Mouse (Mus musculus) liver, embryonic 12.5 days (tissue): Measurements from ENCODE around the gene Cox19. TPM values are rescaled to one million over a fixed set of nuclear protein-coding genes. Genes with fewer than 3 reads are reported as not detected.
"Not testable (repeated sequence)": the region's sequence is repeated elsewhere in the genome, so short reads cannot be mapped to it uniquely, and the experiment has no call there.

ENCODE experiments used
- ATAC-seq: fragments of 200-750 bp; cut with Nextera tagmentation; 2 replicates; pipeline ENCODE4 v1.8.0; 2017; ENCODE audit warnings: moderate number of reproducible peaks, mild to moderate bottlenecking, moderate library complexity
- H3K27ac ChIP-seq: fragments of 300-500 bp; sonication (generic); 2 replicates; pipeline ENCODE4 v1.5.1; 2016; ENCODE audit warnings: mild to moderate bottlenecking
- H3K27me3 ChIP-seq: fragments of 300-500 bp; sonication (generic); replicated peaks from 2 replicates; pipeline ENCODE4 v1.6.1; 2016; ENCODE audit warnings: mild to moderate bottlenecking, moderate library complexity
- H3K36me3 ChIP-seq: fragments of 300-500 bp; sonication (generic); 2 replicates; pipeline ENCODE4 v1.6.1; 2016; ENCODE audit warnings: mild to moderate bottlenecking, moderate library complexity
- H3K4me1 ChIP-seq: fragments of 300-500 bp; sonication (generic); 2 replicates; pipeline ENCODE4 v1.6.1; 2016
- H3K4me2 ChIP-seq: fragments of 300-500 bp; sonication (generic); 2 replicates; pipeline ENCODE4 v1.6.1; 2016; ENCODE audit warnings: mild to moderate bottlenecking, moderate library complexity
- H3K4me3 ChIP-seq: fragments of 300-500 bp; sonication (generic); 2 replicates; pipeline ENCODE4 v1.5.1; 2016; ENCODE audit warnings: mild to moderate bottlenecking, moderate library complexity
- H3K9ac ChIP-seq: fragments of 300-500 bp; sonication (generic); 2 replicates; pipeline ENCODE4 v1.6.1; 2016; ENCODE audit warnings: mild to moderate bottlenecking, moderate library complexity
- H3K9me3 ChIP-seq: fragments of 300-500 bp; sonication (generic); replicated peaks from 2 replicates; pipeline ENCODE4 v1.6.1; 2016; ENCODE audit warnings: mild to moderate bottlenecking, moderate library complexity
- WGBS: fragments of 180-500 bp; shearing (Covaris S2); methylation state at CpG from one replicate; pipeline ENCODE4 v1.1.7; 2016; ENCODE audit not compliant: insufficient replicate concordance; 5-methylcytosine and 5-hydroxymethylcytosine counted together
- polyA plus RNA-seq: library from polyadenylated mRNA; unstranded; fragments of >200 nt; fragmentation: Nextera tagmentation; extraction: Ambion mirVana; gene quantifications from 2 replicates; pipeline ENCODE4 v1.2.1, GENCODE M21; 2016

The Cox19 gene
- polyA plus RNA-seq, 1 experiment from 2014 or later: 73.8 TPM

DNA sequence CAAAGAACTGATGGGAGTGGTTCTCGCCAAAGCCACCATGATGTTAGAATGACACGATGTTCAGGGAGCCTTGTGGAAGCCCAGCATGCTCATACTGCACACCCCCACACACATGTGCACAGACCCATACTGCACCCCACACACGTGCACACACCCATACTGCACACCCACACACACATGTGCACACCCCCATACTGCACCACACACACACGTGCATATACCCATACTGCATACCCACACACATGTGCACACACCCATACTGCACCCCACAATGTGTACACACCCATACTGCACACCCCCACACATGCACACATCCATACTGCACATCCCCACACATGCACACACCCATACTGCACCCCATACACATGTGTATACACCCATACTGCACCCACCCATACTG, 15.6 kb downstream of the Cox19 start:
- Histone ChIP-seq H3K4me3 (no peak overlapping the region), H3K27me3 (no peaks in the 10 kb centered on the region), H3K36me3 (peaks cover 57% of the 10 kb centered on the region), H3K9ac (no peak overlapping the region), H3K9me3 (no peaks in the 10 kb centered on the region), H3K4me2 (no peak overlapping the region), H3K27ac (no peak overlapping the region), H3K4me1 (peaks cover 21% of the 10 kb centered on the region)
- 0 out of 2 replicates have a peak, but pooled peaks have one; percentile 10 for ATAC-seq
- WGBS: 83% methylated on average over 4 of the region's 4 CpGs

DNA sequence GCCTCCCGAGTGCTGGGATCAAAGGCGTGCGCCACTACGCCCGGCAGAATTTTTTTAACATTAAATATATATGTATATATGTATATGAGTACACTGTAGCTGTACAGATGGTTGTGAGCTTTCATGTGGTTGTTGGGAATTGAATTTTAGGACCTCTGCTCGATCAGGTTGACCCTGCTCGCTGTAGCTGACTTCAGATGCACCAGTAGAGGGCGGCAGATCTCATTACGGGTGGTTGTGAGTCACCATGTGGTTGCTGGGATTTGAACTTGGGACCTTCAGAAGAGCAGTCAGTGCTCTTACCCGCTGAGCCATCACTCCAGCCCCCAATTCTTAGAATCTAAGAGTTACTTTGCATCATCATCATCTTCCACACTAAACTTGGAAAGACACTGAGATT, 16.8 kb downstream of the Cox19 start:
- not testable (repeated sequence) for H3K27ac ChIP-seq, H3K9me3 ChIP-seq, ATAC-seq, H3K4me3 ChIP-seq, H3K27me3 ChIP-seq, H3K9ac ChIP-seq, H3K4me2 ChIP-seq
- WGBS: 81% methylated on average over 10 of the region's 10 CpGs
- Histone ChIP-seq H3K36me3 (peaks cover 45% of the 10 kb centered on the region), H3K4me1 (peaks cover 20% of the 10 kb centered on the region)

DNA sequence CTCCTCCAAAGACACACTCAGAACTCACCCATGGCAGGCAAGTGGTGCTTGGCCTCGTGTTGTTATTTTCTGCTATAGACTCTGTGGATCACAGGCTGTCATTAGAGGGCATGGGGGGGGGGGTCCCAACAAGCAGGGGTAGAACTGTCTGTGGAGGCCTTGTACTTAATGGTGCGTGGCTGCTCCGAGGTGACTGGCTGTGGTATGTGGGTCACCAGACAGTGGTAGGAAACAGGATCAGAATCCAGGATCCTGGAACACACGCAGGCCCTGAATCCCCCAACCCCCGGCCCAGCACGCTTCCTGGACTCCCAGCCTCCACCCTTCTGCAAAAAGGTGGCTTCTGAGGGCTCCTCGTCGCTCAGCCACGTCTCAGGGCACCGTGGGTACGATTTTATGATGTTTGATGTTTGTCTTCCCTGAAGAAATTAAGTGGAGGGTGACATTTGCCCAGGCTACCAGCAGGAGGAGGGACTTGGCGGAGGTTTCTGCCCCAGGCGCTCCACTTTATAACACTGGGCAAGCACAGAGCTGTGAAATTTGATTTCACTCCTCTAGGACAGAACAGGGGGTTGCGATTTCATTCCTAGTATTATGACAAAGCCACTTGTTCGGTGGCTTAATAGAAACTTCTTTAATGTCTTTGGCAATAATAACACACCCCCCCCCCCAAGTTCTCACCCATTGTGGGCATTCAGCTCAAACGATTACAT, 17.8 kb downstream of the Cox19 start:
- Histone ChIP-seq H3K4me3 (no peak overlapping the region), H3K4me2 (no peak overlapping the region), H3K27me3 (no peaks in the 10 kb centered on the region), H3K27ac (no peak overlapping the region), H3K4me1 (peaks cover 16% of the 10 kb centered on the region), H3K9ac (no peak overlapping the region), H3K36me3 (peaks cover 35% of the 10 kb centered on the region), H3K9me3 (no peaks in the 10 kb centered on the region)
- no peak for ATAC-seq
- WGBS: 83% methylated on average over 16 of the region's 16 CpGs

DNA sequence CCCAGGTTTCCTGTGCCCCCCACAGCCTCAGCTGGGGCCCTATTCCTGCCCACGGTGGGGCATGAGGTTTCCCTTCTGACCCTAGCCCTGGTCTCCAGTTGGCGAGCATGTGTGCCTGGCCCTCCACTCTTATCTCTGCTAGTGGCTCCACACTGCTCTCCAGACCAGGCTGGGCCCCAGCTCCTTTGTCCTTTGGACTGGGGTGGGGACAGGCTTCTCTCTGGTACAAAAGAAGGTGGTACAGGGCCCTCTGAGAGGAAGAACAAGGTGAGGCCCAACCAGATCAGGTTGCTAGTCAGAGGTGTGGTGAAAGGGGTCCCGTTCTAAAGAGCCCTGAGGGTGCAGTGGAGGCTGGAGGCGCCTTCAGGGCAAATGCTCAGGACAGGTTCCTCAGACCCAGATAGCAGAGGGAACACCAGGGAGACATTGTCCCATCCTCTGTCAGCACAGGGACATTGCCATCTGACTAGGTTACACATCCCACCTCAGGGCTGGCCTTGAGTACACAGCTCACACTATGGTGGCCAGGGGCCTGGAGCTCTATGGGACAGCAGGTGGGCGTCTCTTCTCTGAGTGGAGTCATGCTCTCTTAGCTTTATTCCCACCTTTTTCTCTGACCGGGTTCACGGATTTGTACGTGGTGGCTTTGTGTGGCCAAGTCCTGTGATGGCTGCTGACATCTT, 18.5 kb downstream of the Cox19 start:
- Histone ChIP-seq H3K27me3 (no peaks in the 10 kb centered on the region), H3K9ac (peak overlapping the region; percentile 3; the same call in 1 of the 2 replicates), H3K4me2 (no peak overlapping the region), H3K4me1 (peaks cover 17% of the 10 kb centered on the region), H3K36me3 (peaks cover 28% of the 10 kb centered on the region), H3K27ac (peak overlapping the region; percentile 57), H3K9me3 (no peaks in the 10 kb centered on the region), H3K4me3 (no peak overlapping the region)
- 66% methylated on average over 8 of the region's 8 CpGs for WGBS
- ATAC-seq: 0 out of 2 replicates have a peak, but pooled peaks have one; percentile 45

DNA sequence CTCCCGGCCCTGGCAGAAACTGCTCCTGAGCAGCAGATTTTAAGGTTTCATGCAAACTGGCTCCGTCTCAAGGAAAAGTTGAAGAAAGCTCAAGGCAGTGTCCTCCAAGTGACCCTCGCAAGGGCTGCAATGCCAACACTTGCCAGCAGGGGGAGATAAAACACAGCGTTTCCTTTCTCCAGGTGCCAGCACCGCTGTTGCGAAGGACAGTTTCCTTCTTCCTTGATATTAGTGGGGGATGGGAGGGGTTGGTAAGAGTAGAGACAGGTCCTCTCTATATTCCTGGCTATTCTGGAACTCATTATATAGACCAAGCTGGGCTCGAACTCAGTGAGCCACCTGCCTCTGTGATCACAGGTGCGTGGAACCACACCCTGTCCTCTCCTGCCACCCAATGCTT, 19.5 kb downstream of the Cox19 start:
- WGBS: 19% methylated on average over 8 of the region's 8 CpGs
- H3K27me3 ChIP-seq: 0 out of 2 replicates have a peak, but pooled peaks cover 3% of the 10 kb centered on the region
- no peak overlapping the region for H3K27ac ChIP-seq
- peaks cover 26% of the 10 kb centered on the region for H3K4me1 ChIP-seq
- H3K36me3 ChIP-seq: peaks cover 18% of the 10 kb centered on the region
- no peak overlapping the region for H3K9ac ChIP-seq
- H3K4me3 ChIP-seq: no peak overlapping the region
- H3K9me3 ChIP-seq: no peaks in the 10 kb centered on the region
- ATAC-seq: no peak
- H3K4me2 ChIP-seq: no peak overlapping the region

DNA sequence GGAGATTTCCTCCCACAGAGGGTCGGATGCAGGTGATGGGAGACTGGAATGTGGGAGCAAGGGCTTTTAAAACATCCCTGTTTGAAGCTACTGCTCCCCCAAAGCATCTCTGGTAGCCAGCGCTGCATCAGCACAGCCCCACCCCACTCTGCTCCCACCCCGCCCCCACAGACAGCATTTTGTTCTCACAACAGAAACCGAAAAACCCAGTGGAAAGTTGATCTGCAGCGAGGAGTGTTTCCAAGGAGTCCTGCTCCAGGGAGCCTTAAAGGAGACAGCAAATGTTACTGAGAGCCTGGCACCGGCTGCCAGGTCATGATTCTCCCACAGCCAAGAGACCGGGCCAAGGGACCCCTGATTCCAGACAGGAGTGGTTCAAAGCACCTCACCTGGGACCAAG, 20.5 kb downstream of the Cox19 start:
- ATAC-seq: no peak
- 68% methylated on average over 7 of the region's 7 CpGs for WGBS
- Histone ChIP-seq H3K36me3 (peaks cover 10% of the 10 kb centered on the region; the same call in 1 of the 2 replicates), H3K4me3 (no peak overlapping the region), H3K27ac (no peak overlapping the region), H3K4me2 (no peak overlapping the region), H3K4me1 (peaks cover 30% of the 10 kb centered on the region), H3K9me3 (no peaks in the 10 kb centered on the region), H3K27me3 (peaks cover 5% of the 10 kb centered on the region), H3K9ac (no peak overlapping the region)

DNA sequence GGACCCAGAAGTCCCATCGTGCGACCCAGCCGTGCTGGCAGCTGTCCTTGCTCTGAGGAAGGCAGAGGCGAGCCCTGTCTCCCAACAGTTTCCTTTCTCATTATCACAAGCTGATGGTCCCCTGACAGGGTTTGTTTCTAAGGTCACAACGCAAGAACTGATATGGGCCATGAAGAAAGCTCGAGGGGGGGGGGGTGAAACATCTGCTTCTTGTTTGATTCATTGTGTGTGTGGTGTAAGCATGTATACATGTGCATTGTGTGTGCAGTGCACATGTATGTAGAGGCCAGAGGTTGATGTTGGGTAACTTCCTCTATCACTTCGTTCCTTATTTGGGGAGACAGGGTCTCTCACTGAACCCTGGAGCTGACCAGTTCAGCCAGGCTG, 23.6 kb downstream of the Cox19 start:
- Histone ChIP-seq H3K4me3 (no peak overlapping the region), H3K9ac (no peak overlapping the region), H3K4me2 (no peak overlapping the region), H3K36me3 (no peaks in the 10 kb centered on the region), H3K27me3 (peaks cover 34% of the 10 kb centered on the region), H3K9me3 (no peaks in the 10 kb centered on the region), H3K4me1 (peaks cover 48% of the 10 kb centered on the region), H3K27ac (peak overlapping the region; percentile 23)
- ATAC-seq: no peak
- 24% methylated on average over 7 of the region's 7 CpGs for WGBS

DNA sequence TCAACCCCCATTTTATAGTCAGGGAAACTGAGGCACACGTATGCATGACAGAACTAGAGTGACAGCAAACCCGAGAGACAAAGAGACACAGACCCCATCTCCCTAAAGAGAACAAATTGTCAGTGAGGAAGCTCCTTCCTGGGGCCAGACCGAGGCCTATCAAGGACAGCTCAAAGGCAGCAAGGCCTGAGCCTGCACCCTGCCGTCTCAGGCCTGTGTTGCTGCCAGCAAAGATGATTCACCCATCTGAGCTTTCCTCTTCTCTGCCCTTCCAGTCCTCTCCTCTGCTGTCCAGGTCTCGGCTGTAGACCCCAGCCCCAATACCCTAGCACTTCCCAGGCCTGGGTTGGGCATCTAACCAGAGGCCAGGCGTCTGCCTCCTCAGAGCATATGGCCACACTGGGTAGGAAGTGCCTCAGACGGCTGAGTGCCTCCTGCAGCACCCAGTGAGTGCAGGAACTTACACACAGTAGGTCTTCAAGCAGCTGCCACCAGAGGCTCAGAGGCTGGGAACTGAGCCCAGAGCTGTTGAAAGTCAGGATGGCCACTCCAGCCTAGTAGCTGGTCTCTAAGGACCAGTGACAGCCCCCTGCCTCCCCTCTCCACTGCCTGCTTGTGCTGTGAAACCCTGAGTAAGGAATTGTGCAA, 24.1 kb downstream of the Cox19 start:
- Histone ChIP-seq H3K4me2 (no peak overlapping the region), H3K9ac (no peak overlapping the region), H3K4me3 (no peak overlapping the region), H3K9me3 (no peaks in the 10 kb centered on the region), H3K4me1 (peaks cover 43% of the 10 kb centered on the region), H3K36me3 (no peaks in the 10 kb centered on the region), H3K27ac (peak overlapping the region; percentile 23), H3K27me3 (peaks cover 34% of the 10 kb centered on the region)
- ATAC-seq: no peak
- WGBS: 61% methylated on average over 7 of the region's 7 CpGs

DNA sequence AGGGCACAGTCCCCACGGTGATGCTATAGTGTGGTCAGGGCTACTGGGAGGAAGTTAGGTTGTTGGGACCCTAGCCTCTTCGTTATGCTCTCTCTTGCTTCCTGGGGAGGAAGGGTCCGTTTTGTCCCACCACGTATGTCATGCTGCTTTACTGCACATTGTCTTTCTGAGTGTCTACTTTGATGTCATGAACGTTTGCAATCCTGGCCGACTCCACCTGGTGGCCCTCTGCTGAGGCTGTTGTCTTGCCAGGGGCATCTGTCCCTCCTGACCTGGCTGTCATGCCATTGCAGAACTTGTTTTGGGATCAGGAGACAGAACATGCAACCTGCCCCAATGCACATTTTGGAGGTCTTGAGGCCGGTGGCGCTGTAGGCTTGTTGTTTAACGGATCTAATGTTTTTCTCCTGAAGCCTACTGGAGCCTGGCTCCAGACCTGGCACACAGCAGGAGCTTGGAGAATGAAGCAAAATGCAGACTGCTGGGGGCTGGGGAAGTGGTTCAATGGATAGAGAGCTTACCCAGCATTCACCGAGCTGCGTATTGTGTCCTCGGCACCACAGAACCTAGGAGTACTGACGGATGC, 25.0 kb downstream of the Cox19 start:
- Histone ChIP-seq H3K27me3 (peaks cover 34% of the 10 kb centered on the region), H3K4me2 (peak overlapping the region; percentile 98), H3K4me1 (peaks cover 39% of the 10 kb centered on the region), H3K27ac (no peak overlapping the region), H3K4me3 (no peak overlapping the region), H3K9ac (no peak overlapping the region), H3K9me3 (no peaks in the 10 kb centered on the region), H3K36me3 (no peaks in the 10 kb centered on the region)
- WGBS: 55% methylated on average over 13 of the region's 13 CpGs
- ATAC-seq: no peak

DNA sequence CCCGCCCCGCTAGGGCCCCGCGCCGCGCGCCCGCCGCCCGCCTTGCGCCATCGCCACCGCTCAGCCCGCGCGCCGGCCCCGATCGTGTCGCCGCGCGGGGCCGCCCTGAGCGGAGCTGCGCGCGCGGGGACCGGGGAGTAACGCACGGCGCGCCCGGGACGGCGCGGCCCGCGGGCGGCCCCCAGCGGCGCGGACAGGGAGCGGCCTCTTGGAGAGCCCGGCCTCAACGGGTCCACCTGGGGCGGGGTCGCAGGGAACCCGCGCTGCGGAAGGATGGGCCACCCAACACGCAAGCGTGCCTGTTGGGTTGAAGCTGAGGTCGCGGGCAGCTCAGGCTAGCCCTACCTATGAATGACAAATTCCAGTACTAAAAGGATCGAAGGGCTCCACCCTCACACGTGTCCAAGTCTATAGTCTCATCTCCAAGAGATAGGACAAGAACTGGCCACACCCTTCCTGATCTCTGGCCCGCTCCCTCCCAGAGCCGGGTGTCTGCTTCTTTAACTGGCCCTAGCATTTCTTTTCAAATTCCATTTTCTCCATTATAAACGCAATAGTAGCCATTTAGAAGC, 25.7 kb downstream of the Cox19 start, which contains the start of gene Adap1:
Gene Adap1 (minus strand): TSS at position 228 of the 572 bp plus-strand sequence.
- Histone ChIP-seq H3K9me3 (no peaks in the 10 kb centered on the region), H3K4me3 (peak within 1 kb of the TSS; percentile 68), H3K4me1 (peaks cover 39% of the 10 kb centered on the region), H3K9ac (peak within 1 kb of the TSS; percentile 74), H3K27me3 (peaks cover 34% of the 10 kb centered on the region), H3K4me2 (peak within 1 kb of the TSS; percentile 98), H3K27ac (peak within 1 kb of the TSS; percentile 67), H3K36me3 (no peaks in the 10 kb centered on the region)
- ATAC-seq: peak; percentile 74
- WGBS: under 1% methylated on average over 61 of the region's 61 CpGs

DNA sequence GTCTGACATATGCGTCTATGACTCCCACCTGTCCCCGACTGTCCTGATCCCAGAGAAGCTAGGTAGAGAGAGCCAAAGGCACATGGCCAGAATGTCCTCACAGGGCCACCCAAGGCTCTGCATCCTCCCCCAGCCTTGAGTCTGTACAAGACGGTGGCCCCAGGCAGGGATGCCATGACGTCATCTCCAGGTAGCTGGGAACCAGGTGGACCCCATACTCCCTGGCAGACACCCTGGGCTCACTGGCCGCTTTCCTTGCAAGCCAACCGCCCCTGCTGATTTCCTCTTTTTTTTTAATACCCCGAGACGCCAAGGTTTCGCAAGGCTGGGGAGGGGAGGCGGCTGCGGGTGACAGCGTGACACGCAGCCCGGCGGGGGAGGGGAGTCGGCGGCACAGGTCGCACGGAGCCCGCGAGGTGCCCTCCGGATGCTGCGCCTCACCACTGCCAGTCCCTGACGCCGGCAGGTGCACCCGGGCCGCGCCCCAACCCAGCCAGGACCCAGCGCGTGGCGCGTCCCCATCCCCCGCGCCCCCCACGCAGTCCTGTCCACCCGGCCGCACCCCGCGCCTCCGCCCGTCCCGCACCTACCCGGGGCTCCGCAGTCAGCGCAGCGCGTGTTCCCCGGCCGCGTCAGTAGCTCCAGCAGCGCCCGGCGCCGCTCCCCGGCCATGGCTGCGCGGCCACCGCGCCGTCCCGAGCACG, 26.4 kb downstream of the Cox19 start:
- peak overlapping the region; percentile 98 for H3K4me2 ChIP-seq
- H3K9ac ChIP-seq: peak overlapping the region; percentile 74
- no peaks in the 10 kb centered on the region for H3K9me3 ChIP-seq
- 1% methylated on average over 56 of the region's 62 CpGs for WGBS
- no peaks in the 10 kb centered on the region for H3K36me3 ChIP-seq
- peak overlapping the region; percentile 68 for H3K4me3 ChIP-seq
- peak overlapping the region; percentile 67 for H3K27ac ChIP-seq
- peaks cover 34% of the 10 kb centered on the region for H3K27me3 ChIP-seq
- ATAC-seq: peak; percentile 28; the same call in 1 of the 2 replicates
- H3K4me1 ChIP-seq: peaks cover 39% of the 10 kb centered on the region
